In the genomic region with DNA sequence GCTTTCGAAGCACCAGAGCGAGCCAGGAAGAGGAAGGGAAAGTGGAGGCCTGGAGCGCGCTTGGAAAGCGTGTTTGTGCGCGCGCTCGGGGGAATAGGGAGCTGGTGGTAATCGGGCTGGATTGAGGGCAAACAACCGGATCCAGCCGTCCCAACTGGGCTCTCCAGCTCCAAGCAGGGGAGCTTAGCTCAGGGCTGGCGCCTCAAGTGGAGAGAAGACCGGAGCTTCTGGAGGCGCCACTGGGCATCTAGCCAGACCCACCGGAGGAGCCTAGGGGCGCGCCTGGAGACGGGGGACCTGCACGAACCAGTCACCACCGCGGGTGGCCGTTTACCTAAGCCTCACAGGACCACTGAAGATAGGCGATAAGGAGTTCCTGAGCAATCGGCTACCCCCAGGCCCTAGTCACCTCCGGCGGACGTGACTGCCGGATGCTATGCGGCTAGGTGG, we compare ENCODE assay signal across 8 mouse cellular contexts. TPM values are rescaled to one million over a fixed set of nuclear protein-coding genes. Genes with fewer than 3 reads are reported as not detected.
A peak's percentile ranks its signal among the peaks of the same experiment; 100 is the strongest.
DNase-seq lines count a peak whose midpoint lies in the region; ATAC-seq and TF ChIP-seq lines count a peak whose summit lies in the region.

No protein-coding gene starts in this region.

- TF ChIP-seq EP300 in liver, postnatal 0 days (IDR thresholded peaks at IDR 0.05; ENCODE audit: low read depth) = no peak

- H3K4me3 ChIP-seq in gastrocnemius, adult 2 months = peak overlapping the region; percentile 69
- peak overlapping the region; percentile 24 for H3K4me3 ChIP-seq in hindbrain, embryonic 15.5 days
- peak overlapping the region; percentile 26 for H3K4me3 ChIP-seq in liver, postnatal 0 days (ENCODE audit: low read depth, low read length)
- H3K4me3 ChIP-seq in neural tube, embryonic 14.5 days (ENCODE audit: low read depth, low read length) = peak overlapping the region; percentile 9; the same call in 1 of the 2 replicates

- no peak overlapping the region for H3K9ac ChIP-seq in hindbrain, embryonic 15.5 days
- H3K9ac ChIP-seq in liver, postnatal 0 days (replicated peaks) = peak overlapping the region; percentile 34; the same call in 1 of the 2 replicates
- no peak overlapping the region for H3K9ac ChIP-seq in neural tube, embryonic 14.5 days (replicated peaks; ENCODE audit: low read depth, low read length)

- WGBS in hindbrain, embryonic 15.5 days = 10% methylated on average over 29 of the region's 30 CpGs
- WGBS in liver, postnatal 0 days (ENCODE audit: insufficient replicate concordance) = 9% methylated on average over 24 of the region's 30 CpGs
- WGBS in neural tube, embryonic 14.5 days = 6% methylated on average over 29 of the region's 30 CpGs

- intact Hi-C loops in gastrocnemius, adult 2 months (cut with DNase I) = loop anchor here (2.0 to 10.0 kb wide), 5 partner anchors 19 to 521 kb away; no protein-coding TSS in a partner anchor

- H3K9me3 ChIP-seq in hindbrain, embryonic 15.5 days = no peaks in the 10 kb centered on the region
- H3K9me3 ChIP-seq in liver, postnatal 0 days (ENCODE audit: low read length) = no peaks in the 10 kb centered on the region
- no peaks in the 10 kb centered on the region for H3K9me3 ChIP-seq in neural tube, embryonic 14.5 days (ENCODE audit: control insufficient read depth, low read length)

- H3K27ac ChIP-seq in gastrocnemius, adult 2 months = peak overlapping the region; percentile 74
- no peak overlapping the region for H3K27ac ChIP-seq in hindbrain, embryonic 15.5 days (replicated peaks)
- H3K27ac ChIP-seq in liver, postnatal 0 days (ENCODE audit: low read depth) = no peak overlapping the region
- no peak overlapping the region for H3K27ac ChIP-seq in neural tube, embryonic 14.5 days (ENCODE audit: low read depth, low read length)

- H3K4me1 ChIP-seq in hindbrain, embryonic 15.5 days (replicated peaks) = peaks cover 47% of the 10 kb centered on the region
- peaks cover 11% of the 10 kb centered on the region for H3K4me1 ChIP-seq in liver, postnatal 0 days (ENCODE audit: insufficient read depth)
- peaks cover 3% of the 10 kb centered on the region; the same call in 1 of the 2 replicates for H3K4me1 ChIP-seq in neural tube, embryonic 14.5 days (ENCODE audit: control insufficient read depth, insufficient read depth, low read length)

- ATAC-seq in cerebellum, adult (ENCODE audit: insufficient number of reproducible peaks, low FRiP score, low TSS enrichment) = no peak
- no peak for ATAC-seq in hindbrain, embryonic 15.5 days (ENCODE audit: low FRiP score, low read depth)
- ATAC-seq in liver, postnatal 0 days = 0 out of 2 replicates have a peak, but pooled peaks have one; percentile 3
- ATAC-seq in neural tube, embryonic 14.5 days (ENCODE audit: low read depth) = no peak

- TF ChIP-seq CTCF in gastrocnemius, adult 2 months (IDR thresholded peaks at IDR 0.05) = peak; percentile 42
- 0 out of 2 replicates have a peak, but pooled peaks have one; percentile 21 for TF ChIP-seq CTCF in liver, postnatal 0 days (IDR thresholded peaks at IDR 0.05; ENCODE audit: low read depth)

- peak; percentile 31 to 48 for DNase-seq in cerebellum, postnatal 14 days
- DNase-seq in R1 (ENCODE audit: low read depth, low spot score) = peak; percentile 23
- peak; percentile 73 for DNase-seq in gastrocnemius, adult 2 months
- DNase-seq in liver, postnatal 0 days = peak; percentile 44
- no peak for DNase-seq in frontal cortex, postnatal 14 days (ENCODE audit: low spot score in 2 of 2)

- H3K27me3 ChIP-seq in hindbrain, embryonic 15.5 days = peaks cover 45% of the 10 kb centered on the region
- H3K27me3 ChIP-seq in liver, postnatal 0 days (ENCODE audit: insufficient read depth, low read length) = peaks cover 65% of the 10 kb centered on the region
- H3K27me3 ChIP-seq in neural tube, embryonic 14.5 days (ENCODE audit: control insufficient read depth, insufficient read depth, low read length) = peaks cover 5% of the 10 kb centered on the region; the same call in 1 of the 2 replicates

- peak overlapping the region; percentile 52 for H3K4me2 ChIP-seq in hindbrain, embryonic 15.5 days
- H3K4me2 ChIP-seq in liver, postnatal 0 days (ENCODE audit: low read depth, low read length) = peak overlapping the region; percentile 61
- peak overlapping the region; percentile 39 for H3K4me2 ChIP-seq in neural tube, embryonic 14.5 days (ENCODE audit: low read depth, low read length)

- H3K36me3 ChIP-seq in hindbrain, embryonic 15.5 days = no peaks in the 10 kb centered on the region
- H3K36me3 ChIP-seq in liver, postnatal 0 days (replicated peaks; ENCODE audit: insufficient read depth, low read length) = no peaks in the 10 kb centered on the region
- no peaks in the 10 kb centered on the region for H3K36me3 ChIP-seq in neural tube, embryonic 14.5 days (ENCODE audit: control insufficient read depth, insufficient read depth, low read length)

RNA-seq across cellular contexts. Expression of a gene that starts 4.3 kb away (rescaled TPM):
- 10 to 100 TPM; 14.9 to 17.1 TPM for total RNA-seq in gastrocnemius, adult 2 months (2021)
- 13.0 and 15.8 TPM in 2 replicates for polyA plus RNA-seq in hindbrain, embryonic 15.5 days (2015; fragmentation: Nextera tagmentation; extraction: Ambion mirVana)
- 4.0 and 4.2 TPM in 2 replicates for polyA plus RNA-seq in liver, postnatal 0 days (2015; fragmentation: Nextera tagmentation; extraction: Ambion mirVana)
- 17.9 and 21.1 TPM in 2 replicates for polyA plus RNA-seq in neural tube, embryonic 14.5 days (2014; fragmentation: Nextera tagmentation; extraction: Ambion mirVana)

Comparison
In these comparisons a context has a peak if more than half of its experiments do, and no peak if none do; other contexts are left out.
1. DNase-seq: peak in cerebellum, postnatal 14 days (2 of 2), R1 (single experiment), gastrocnemius, adult 2 months (single experiment) and liver, postnatal 0 days (single experiment); none in frontal cortex, postnatal 14 days (0 of 2).
2. H3K4me3 ChIP-seq: peak in every context shown above with its lines; median percentile 69 in gastrocnemius, adult 2 months; 26 in liver, postnatal 0 days; 24 in hindbrain, embryonic 15.5 days; 9 in neural tube, embryonic 14.5 days.
3. Peak in every context shown above with its lines, with median percentiles within 50 percentile points of each other: H3K4me2 ChIP-seq.